ENCODE assay signal across 8 mouse cellular contexts in genomic region chr4:122836403-122836775, GRCm38 (mm10). TPM values are rescaled to one million over a fixed set of nuclear protein-coding genes. Genes with fewer than 3 reads are reported as not detected.
DNase-seq lines count a peak whose midpoint lies in the region; ATAC-seq and TF ChIP-seq lines count a peak whose summit lies in the region.

No protein-coding gene starts in this region.

- H3K4me1 ChIP-seq in lung, embryonic 15.5 days, result peaks cover 5% of the 10 kb centered on the region
- H3K4me1 ChIP-seq in embryonic facial prominence, embryonic 15.5 days, result peaks cover 12% of the 10 kb centered on the region
- peaks cover 15% of the 10 kb centered on the region for H3K4me1 ChIP-seq in limb, embryonic 12.5 days (replicated peaks)
- peaks cover 10% of the 10 kb centered on the region for H3K4me1 ChIP-seq in olfactory bulb, adult 2 months (ENCODE audit: control insufficient read depth, insufficient read depth, low read length)

- 0 out of 2 replicates have a peak overlapping the region, but pooled peaks have one; percentile 7 for H3K27ac ChIP-seq in lung, embryonic 15.5 days
- H3K27ac ChIP-seq in embryonic facial prominence, embryonic 15.5 days (replicated peaks), result no peak overlapping the region; the same call in 1 of the 2 replicates
- 0 out of 2 replicates have a peak overlapping the region, but pooled peaks have one; percentile 3 for H3K27ac ChIP-seq in limb, embryonic 12.5 days
- no peak overlapping the region; the same call in 1 of the 2 replicates for H3K27ac ChIP-seq in olfactory bulb, adult 2 months (ENCODE audit: insufficient read depth, low read depth, low read length)

- intact Hi-C loops in left cerebral cortex, postnatal 25 days (cut with DNase I), result loop anchor here (2.0 to 10.0 kb wide), 2 partner anchors 28 to 1602 kb away; no protein-coding TSS in a partner anchor

- TF ChIP-seq POLR2A in olfactory bulb, adult 2 months (IDR thresholded peaks at IDR 0.05; ENCODE audit: insufficient read depth, low read depth, low read length), result no peak

- H3K36me3 ChIP-seq in lung, embryonic 15.5 days, result no peaks in the 10 kb centered on the region
- peaks cover 10% of the 10 kb centered on the region; the same call in 1 of the 2 replicates for H3K36me3 ChIP-seq in embryonic facial prominence, embryonic 15.5 days
- H3K36me3 ChIP-seq in limb, embryonic 12.5 days, result peaks cover 8% of the 10 kb centered on the region; the same call in 1 of the 2 replicates

- H3K9me3 ChIP-seq in lung, embryonic 15.5 days, result no peaks in the 10 kb centered on the region
- no peaks in the 10 kb centered on the region for H3K9me3 ChIP-seq in embryonic facial prominence, embryonic 15.5 days (replicated peaks)
- no peaks in the 10 kb centered on the region for H3K9me3 ChIP-seq in limb, embryonic 12.5 days

- peak overlapping the region; percentile 75 for H3K9ac ChIP-seq in lung, embryonic 15.5 days
- peak overlapping the region; percentile 55 for H3K9ac ChIP-seq in embryonic facial prominence, embryonic 15.5 days
- peak overlapping the region; percentile 79 for H3K9ac ChIP-seq in limb, embryonic 12.5 days (replicated peaks)

- ATAC-seq in lung, embryonic 15.5 days (ENCODE audit: borderline replicate concordance, extremely low read depth, low FRiP score, low TSS enrichment), result peak; percentile 63
- ATAC-seq in embryonic facial prominence, embryonic 15.5 days (ENCODE audit: insufficient number of reproducible peaks, low FRiP score, low TSS enrichment, low read depth), result peak; percentile 19; the same call in 1 of the 2 replicates
- no peak; the same call in 1 of the 2 replicates for ATAC-seq in limb, embryonic 12.5 days (ENCODE audit: insufficient number of reproducible peaks, insufficient read depth, low FRiP score, low TSS enrichment, low read depth)

- 0% methylated on average over 7 of the region's 7 CpGs for WGBS in lung, embryonic 15.5 days
- 0% methylated on average over 7 of the region's 7 CpGs for WGBS in embryonic facial prominence, embryonic 15.5 days
- 0% methylated on average over 7 of the region's 7 CpGs for WGBS in limb, embryonic 12.5 days
- WGBS in olfactory bulb, adult 2 months, result 0% methylated on average over 7 of the region's 7 CpGs

- H3K4me3 ChIP-seq in lung, embryonic 15.5 days, result peak overlapping the region; percentile 88
- H3K4me3 ChIP-seq in embryonic facial prominence, embryonic 15.5 days (replicated peaks), result peak overlapping the region; percentile 76
- peak overlapping the region; percentile 74 for H3K4me3 ChIP-seq in limb, embryonic 12.5 days (replicated peaks)
- peak overlapping the region; percentile 57 for H3K4me3 ChIP-seq in olfactory bulb, adult 2 months (ENCODE audit: insufficient read depth, low read depth, low read length)

- TF ChIP-seq CTCF in olfactory bulb, adult 2 months (IDR thresholded peaks at IDR 0.05; ENCODE audit: insufficient read depth, low read depth, low read length), result no peak

- H3K4me2 ChIP-seq in lung, embryonic 15.5 days, result peak overlapping the region; percentile 82
- peak overlapping the region; percentile 83 for H3K4me2 ChIP-seq in embryonic facial prominence, embryonic 15.5 days (replicated peaks)
- peak overlapping the region; percentile 72 for H3K4me2 ChIP-seq in limb, embryonic 12.5 days

- no peak for DNase-seq in lung, adult 18-20 months
- DNase-seq in thymus, adult 18-20 months, result no peak
- no peak for DNase-seq in left cerebral cortex, postnatal 25 days (ENCODE audit: low spot score in 2 of 2)
- DNase-seq in lung, postnatal 10 days, result no peak

- H3K27me3 ChIP-seq in lung, embryonic 15.5 days, result no peaks in the 10 kb centered on the region
- no peaks in the 10 kb centered on the region for H3K27me3 ChIP-seq in embryonic facial prominence, embryonic 15.5 days
- no peaks in the 10 kb centered on the region for H3K27me3 ChIP-seq in limb, embryonic 12.5 days

RNA-seq across cellular contexts. Expression of gene Ppt1, which starts 0.3 kb away (rescaled TPM):
- polyA plus RNA-seq in lung, embryonic 15.5 days (2015; fragmentation: Nextera tagmentation; extraction: Ambion mirVana), result 62.1 and 73.1 TPM in 2 replicates
- 73.0 and 80.9 TPM in 2 replicates for polyA plus RNA-seq in embryonic facial prominence, embryonic 15.5 days (2015; fragmentation: Nextera tagmentation; extraction: Ambion mirVana)
- polyA plus RNA-seq in limb, embryonic 12.5 days (2016; fragmentation: Nextera tagmentation; extraction: Ambion mirVana), result 60.0 and 67.5 TPM in 2 replicates
- polyA plus RNA-seq in olfactory bulb, adult 2 months (2012; ENCODE audit: insufficient read depth, insufficient read length, low replicate concordance, missing spikeins), result 235 TPM in 1 of 2 replicates, not detected in the other
- 10 to 100 TPM; 95.2 to 98.2 TPM for total RNA-seq in left cerebral cortex, postnatal 25 days (2021)

RNA-seq across cellular contexts. Expression of gene Cap1, which starts 49.5 kb away (rescaled TPM):
- polyA plus RNA-seq in lung, embryonic 15.5 days (2015; fragmentation: Nextera tagmentation; extraction: Ambion mirVana), result 61.7 and 70.2 TPM in 2 replicates
- polyA plus RNA-seq in embryonic facial prominence, embryonic 15.5 days (2015; fragmentation: Nextera tagmentation; extraction: Ambion mirVana), result 71.0 and 74.5 TPM in 2 replicates
- 35.4 and 43.1 TPM in 2 replicates for polyA plus RNA-seq in limb, embryonic 12.5 days (2016; fragmentation: Nextera tagmentation; extraction: Ambion mirVana)
- 117 TPM in 1 of 2 replicates, not detected in the other for polyA plus RNA-seq in olfactory bulb, adult 2 months (2012; ENCODE audit: insufficient read depth, insufficient read length, low replicate concordance, missing spikeins)
- total RNA-seq in left cerebral cortex, postnatal 25 days (2021), result 100 to 1,000 TPM; 274 to 277 TPM

Comparison
In these comparisons a context has a peak if more than half of its experiments do, and no peak if none do; other contexts are left out.
1. H3K27ac ChIP-seq: peak in lung, embryonic 15.5 days (single experiment) and limb, embryonic 12.5 days (single experiment); none in embryonic facial prominence, embryonic 15.5 days (single experiment) and olfactory bulb, adult 2 months (single experiment).
2. Peak in every context shown above with its lines, with median percentiles within 50 percentile points of each other: H3K4me2 ChIP-seq, H3K4me3 ChIP-seq and H3K9ac ChIP-seq.